Mouse (Mus musculus): ENCODE results near the gene Mcu. TPM values are rescaled to one million over a fixed set of nuclear protein-coding genes. Genes with fewer than 3 reads are reported as not detected.

The Mcu gene
- polyA plus RNA-seq (2012; fragmentation: generic; extraction: Trizol): 10 to 100 TPM in 1 of 2 experiments, 1 to 10 TPM in 1; 5.0 to 14.4 TPM

GRCm38 (mm10) chr10:59616522-59616921 lies at the start of gene Mcu:
Gene Mcu, minus strand, starts transcription at chr10:59616692.

DNA sequence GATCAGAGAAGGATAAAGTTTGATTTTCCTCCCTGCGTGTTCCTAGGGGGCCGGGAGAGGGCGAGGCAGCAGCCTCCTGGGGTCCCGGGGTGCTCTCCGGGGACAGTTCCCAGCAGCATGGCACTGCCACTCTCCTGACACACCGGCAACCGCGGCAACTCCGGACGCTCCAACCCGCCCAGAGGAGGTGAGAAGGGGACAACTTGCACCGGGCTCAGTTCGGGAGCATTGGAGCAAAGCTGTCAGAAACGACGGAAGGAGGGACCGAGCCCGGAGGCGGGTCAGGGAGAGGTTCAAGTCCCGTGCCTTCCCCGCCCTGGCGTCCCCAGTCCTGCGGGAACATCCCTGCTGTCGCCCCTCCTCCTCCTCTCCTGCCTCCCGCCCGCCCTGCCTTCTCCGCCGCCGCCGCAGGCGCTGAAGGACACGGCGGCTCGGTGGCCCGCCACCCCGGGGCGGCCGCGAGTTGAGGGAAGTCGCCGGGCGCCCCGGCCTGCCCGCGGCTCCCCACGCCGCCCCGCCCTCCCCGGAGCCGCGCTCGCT lies 441 bp downstream of the Mcu start, which contains the start of gene Gm10322:
TSS of gene Gm10322 (plus strand) at position 83 of the 540 bp plus-strand sequence.

GRCm38 (mm10) chr10:59441735-59442134 lies 174.8 kb downstream of the Mcu start, which contains the start of gene Oit3:
Gene Oit3, minus strand, starts transcription at chr10:59441778.

GRCm38 (mm10) chr10:59402899-59403792 lies 213.3 kb downstream of the Mcu start, which contains the start of gene Pla2g12b:
Gene Pla2g12b, plus strand, starts transcription at chr10:59403660.

Other genes starting within 250 kb of the Mcu start
- 1 to 10 TPM; 3.0 to 6.8 TPM for gene Gm10273, start 221.1 kb downstream of the Mcu start, polyA plus RNA-seq (2012; fragmentation: generic; extraction: Trizol)
- gene Pla2g12b, start 213.0 kb downstream of the Mcu start, polyA plus RNA-seq (2012; fragmentation: generic; extraction: Trizol): not detected
- under 1 TPM; 0.04 to 0.18 TPM for gene Oit3, start 174.9 kb downstream of the Mcu start, polyA plus RNA-seq (2012; fragmentation: generic; extraction: Trizol)
- gene Gm10322, start 629 bp downstream of the Mcu start, polyA plus RNA-seq (2012; fragmentation: generic; extraction: Trizol): under 1 TPM; 0.13 to 0.37 TPM
- 10 to 100 TPM; 72.4 to 93.1 TPM for gene Micu1, start 85.8 kb upstream of the Mcu start, polyA plus RNA-seq (2012; fragmentation: generic; extraction: Trizol)